Mouse (Mus musculus) myocyte (in vitro differentiated cells): Measurements from ENCODE around the gene C1qtnf5.
"Not testable (repeated sequence)": the region's sequence is repeated elsewhere in the genome, so short reads cannot be mapped to it uniquely, and the experiment has no call there.

ENCODE experiments used
- CEBPB ChIP-seq: IDR thresholded peaks from 2 replicates; pipeline ENCODE4 v1.6.1; 2011; ENCODE audit warnings: mild to moderate bottlenecking, moderate library complexity; ENCODE audit not compliant: poor library complexity, insufficient read depth, severe bottlenecking
- MYOD1 ChIP-seq, 3 experiments: IDR thresholded peaks; one replicate each; pipeline ENCODE4 v1.6.1; 2011; ENCODE audit warnings: control low read depth in 2 of 3, low read depth in 2 of 3, mild to moderate bottlenecking in 2 of 3, moderate library complexity in 1 of 3; ENCODE audit not compliant: insufficient read length in 2 of 3, control insufficient read depth in 1 of 3
- MYOG ChIP-seq, 3 experiments: IDR thresholded peaks; one replicate each; pipeline ENCODE4 v1.6.1; 2011; ENCODE audit warnings: control low read depth in 2 of 3, low read depth in 2 of 3, mild to moderate bottlenecking in 2 of 3; ENCODE audit not compliant: insufficient read length in 2 of 3, control insufficient read depth in 1 of 3, insufficient read depth in 1 of 3

GRCm38 (mm10) chr9:44111909-44112308, 4.9 kb downstream of the C1qtnf5 start:
- TF ChIP-seq MYOD1 (IDR thresholded peaks at IDR 0.05; ENCODE audit: control insufficient read depth in 1 of 3, insufficient read length in 2 of 3, low read depth in 2 of 3); MYOG (IDR thresholded peaks at IDR 0.05; ENCODE audit: control insufficient read depth in 1 of 3, insufficient read depth in 1 of 3, insufficient read length in 2 of 3, low read depth in 2 of 3); CEBPB: not testable (repeated sequence)
